Mouse (Mus musculus): ENCODE data around the gene Zfp329.
A peak's percentile ranks its signal among the peaks of the same experiment; 100 is the strongest.
"Not testable (repeated sequence)": the region's sequence is repeated elsewhere in the genome, so short reads cannot be mapped to it uniquely, and the experiment has no call there.

Gene Zfp329

DNA sequence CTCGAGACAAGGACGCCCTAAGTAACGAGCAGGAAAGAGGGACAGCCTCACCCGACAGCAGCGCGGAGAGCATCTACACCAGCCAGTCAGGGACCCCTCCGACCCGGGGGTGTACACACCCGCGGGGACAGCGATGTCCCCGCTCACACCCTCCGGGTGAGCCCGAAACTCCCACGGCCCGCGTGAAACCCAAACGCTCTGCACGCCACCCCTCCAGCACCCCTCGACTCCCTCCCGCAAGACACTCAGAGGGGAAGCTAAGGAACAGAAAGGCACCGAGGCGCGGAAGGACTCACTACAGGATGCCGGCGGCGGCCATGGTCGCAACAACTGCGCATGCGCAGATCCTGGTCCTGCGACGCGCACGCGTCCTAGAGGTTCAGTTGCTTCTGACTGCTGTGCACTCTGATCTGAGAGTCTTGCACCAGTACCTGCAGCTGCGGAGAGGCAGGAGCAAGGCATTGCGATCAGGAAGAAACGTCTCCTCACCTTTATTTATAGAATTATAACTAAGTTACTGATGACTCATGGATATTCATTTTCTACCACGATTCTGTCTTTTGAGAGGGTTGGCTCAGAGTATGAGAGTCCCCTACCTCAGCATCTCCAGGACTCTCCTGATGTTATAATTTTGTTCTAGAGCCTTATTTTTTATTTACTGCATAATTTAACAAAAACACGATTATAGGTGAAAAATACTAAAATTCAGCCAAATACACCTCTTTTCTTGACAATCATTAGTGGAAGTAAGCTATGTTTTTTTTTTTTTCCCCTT lies at the start of gene Zfp329:
Gene Zfp329, minus strand, starts transcription at position 338 of the 775 bp plus-strand sequence.
- peak; percentile 95 to 96 for DNase-seq (ENCODE audit: low spot score in 2 of 2)

- no peak for DNase-seq (ENCODE audit: low spot score in 2 of 2)
These were observed 17.1 kb upstream of the Zfp329 start for GRCm38 (mm10) chr7:12835779-12836178.

GRCm38 (mm10) chr7:12835193-12835671 lies 16.6 kb upstream of the Zfp329 start:
- DNase-seq (ENCODE audit: low spot score in 2 of 2) = peak; percentile 45 to 52

DNA sequence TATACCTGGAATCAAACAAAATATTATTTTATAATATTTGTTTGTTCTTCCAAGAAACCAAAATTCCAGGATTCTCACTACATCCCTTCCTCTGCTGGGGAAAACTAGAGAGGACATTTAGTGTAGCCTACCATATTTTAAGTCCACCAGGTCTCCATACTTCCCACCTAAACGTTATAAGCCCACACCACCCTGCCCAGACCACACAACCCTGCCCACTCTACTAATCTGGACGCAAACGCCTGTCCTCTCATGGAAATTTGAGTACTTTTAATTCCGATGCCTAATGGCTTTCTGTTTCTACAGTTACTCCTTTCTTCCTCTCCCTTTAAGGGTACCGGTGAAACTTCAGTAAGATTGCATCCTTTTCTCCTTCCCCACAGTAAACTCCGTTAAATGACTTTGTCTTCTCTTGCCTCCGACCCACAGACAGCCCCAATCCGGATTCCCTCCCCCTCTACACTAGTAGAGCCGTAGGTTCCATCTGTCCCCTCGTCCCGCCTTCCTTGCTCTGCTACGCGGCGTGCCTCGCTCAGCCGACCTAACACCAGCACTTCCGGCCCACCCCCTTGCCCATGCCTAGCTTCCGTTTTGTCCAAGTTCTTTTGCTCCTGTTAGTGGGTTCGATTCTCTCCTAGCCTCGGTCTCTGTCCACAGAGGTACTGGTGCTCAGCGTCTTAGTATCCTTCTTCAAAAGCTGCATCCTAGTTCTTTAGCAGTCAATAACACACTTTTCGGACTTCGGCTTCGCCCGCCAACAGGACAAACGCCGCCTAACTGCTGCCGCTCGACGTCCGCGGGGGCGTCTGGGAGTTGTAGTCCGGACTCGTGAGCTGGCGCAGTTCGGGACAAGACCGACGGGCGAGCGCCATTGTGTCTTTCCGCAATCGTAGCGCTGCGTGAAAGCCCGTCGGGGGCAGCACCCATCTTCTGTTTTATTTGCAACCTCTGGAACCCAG lies 15.8 kb upstream of the Zfp329 start, which contains the start of gene Zfp110:
Gene Zfp110, plus strand, starts transcription at position 600 of the 959 bp plus-strand sequence.
- peak; percentile 91 to 92 for DNase-seq (ENCODE audit: low spot score in 2 of 2)

DNA sequence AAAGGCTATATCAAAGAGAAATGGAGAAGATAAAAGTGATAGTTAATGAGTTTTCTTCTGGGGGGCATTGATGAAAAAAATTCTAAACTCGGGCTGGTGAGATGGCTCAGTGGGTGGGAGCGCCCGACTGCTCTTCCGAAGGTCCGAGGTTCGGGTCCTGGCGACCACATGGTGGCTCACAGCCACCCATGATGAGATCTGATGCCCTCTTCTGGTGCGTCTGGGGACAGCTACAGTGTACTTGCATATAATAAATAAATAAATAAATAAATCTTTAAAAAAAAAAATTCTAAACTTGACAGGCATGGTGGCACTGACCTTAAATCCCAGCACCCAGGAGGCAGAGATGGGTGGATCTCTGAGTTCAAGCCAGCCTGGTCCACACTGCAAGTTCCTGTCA lies 3.1 kb downstream of the Zfp329 start:
- no peak for DNase-seq (ENCODE audit: low spot score in 2 of 2)

DNA sequence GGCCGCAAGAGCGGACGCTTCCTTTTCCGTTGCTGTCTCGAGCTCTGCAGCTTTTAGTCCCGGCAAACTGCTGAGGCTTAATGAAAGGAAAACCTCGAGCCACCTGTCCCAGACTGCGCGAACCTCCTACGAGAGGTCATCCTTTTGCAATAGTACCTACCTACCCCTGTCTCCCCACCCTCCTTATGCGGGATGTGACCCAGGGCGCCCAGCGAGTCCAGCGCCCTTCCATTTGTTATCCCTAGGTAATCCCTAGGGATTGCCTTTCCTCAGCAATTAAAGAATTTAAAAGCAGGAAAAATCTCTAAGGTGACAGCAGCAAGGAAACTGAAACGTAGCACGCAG lies 15.0 kb downstream of the Zfp329 start:
- DNase-seq (ENCODE audit: low spot score in 2 of 2) = no peak

DNA sequence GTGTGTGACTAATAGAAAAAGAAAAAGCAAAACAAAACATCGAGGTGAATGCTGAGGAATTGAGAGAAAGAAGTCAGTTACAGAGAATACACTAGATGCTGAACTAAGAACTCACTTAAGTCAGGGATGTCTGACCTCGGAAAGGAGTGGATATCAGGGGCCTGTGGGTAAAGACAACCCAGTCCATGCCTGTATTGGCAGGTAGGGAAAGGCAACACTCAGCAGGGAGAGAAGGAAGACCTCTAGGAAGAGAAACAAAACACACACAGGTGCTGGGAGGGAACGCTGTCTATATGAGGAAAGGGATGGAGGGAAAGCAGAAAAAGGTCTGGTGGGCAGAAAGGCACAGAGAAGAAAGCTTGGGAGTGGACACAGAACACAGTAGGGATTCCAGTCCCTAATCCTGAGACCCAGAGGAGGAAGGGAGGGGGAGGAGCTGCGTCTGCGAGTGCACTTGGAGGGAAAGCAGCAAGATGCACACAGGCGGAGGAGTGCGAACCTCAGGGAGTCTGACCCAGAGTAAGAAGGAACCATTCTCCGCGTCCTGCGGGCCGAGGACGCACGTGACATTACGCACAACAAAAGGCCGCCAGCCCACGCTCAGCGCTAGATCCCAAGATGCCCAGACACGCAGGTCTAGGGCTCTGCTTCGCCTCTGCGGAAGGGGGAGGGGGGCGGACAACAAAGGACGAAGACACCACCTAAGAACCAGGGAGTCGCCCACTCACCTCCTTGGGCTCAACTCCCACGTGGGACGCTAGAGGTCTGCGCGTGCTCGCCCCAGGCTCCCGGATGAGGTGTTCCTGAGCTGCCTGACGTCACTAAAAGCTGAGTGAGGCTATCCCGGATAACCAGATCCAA lies 15.6 kb downstream of the Zfp329 start, which contains the start of gene Zscan18:
Gene Zscan18, minus strand, starts transcription at position 770 of the 861 bp plus-strand sequence.
- DNase-seq (ENCODE audit: low spot score in 2 of 2) = peak; percentile 90 to 93

DNA sequence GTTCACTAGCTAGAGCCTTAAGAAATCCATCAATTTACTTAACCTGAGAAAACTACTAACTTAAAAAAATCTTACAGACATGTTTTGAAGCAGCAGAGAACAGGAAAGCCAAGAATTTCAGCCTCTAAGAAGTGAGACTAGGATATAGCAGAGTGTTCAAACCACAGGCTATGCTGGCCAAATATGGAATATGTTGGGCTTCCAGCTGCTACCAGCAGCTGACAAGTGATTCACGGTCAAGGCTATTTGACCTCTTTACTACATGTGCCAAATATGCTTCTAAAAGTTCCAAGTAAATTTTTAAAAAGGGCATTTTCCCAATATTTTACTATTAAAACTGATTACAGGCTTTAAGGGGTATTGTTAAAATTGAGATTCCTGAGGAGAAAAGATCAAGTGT lies 19.1 kb downstream of the Zfp329 start:
- no peak for DNase-seq (ENCODE audit: low spot score in 2 of 2)

DNA sequence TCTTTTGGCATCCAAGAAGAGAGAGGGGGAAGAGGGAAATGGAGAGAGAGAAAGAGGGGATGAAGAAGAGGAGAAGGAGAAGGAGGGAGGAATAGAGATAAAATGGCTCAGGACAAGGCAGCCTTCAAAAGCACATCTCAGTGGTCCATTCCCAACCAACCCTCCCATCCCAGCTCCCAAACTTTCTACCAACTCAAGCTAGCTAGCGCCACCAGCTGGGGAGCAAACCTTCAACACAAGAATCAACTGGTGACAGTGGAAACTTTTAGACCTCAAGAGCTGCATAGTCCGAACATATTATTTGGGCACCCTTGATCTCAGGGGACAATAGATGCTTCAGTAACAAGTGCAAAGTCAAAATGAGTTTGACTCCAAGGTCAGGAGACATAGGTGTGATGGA lies 20.7 kb downstream of the Zfp329 start:
- no peak for DNase-seq (ENCODE audit: low spot score in 2 of 2)

DNA sequence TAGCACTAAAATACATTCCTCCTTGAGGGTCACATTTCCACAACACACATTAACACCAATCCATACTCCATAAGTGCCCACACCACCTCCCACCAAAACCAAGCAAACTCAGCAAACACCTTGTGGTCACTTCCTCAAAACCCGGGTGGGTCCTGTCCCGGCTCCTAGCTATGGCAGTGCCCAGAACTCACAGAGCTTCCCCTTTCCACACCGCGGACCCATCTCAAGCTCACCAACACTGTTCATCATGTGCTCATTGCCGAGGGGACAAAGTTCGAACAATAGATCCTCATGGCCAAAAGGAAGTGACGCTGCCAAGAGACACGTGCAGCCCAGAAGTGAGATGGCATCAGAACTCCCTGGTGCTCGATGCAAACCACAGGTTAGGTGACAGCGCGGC lies 26.0 kb downstream of the Zfp329 start:
- DNase-seq (ENCODE audit: low spot score in 2 of 2) = not testable (repeated sequence)

- DNase-seq (ENCODE audit: low spot score in 2 of 2) = no peak
These were observed 30.6 kb downstream of the Zfp329 start for GRCm38 (mm10) chr7:12788025-12788424.

DNA sequence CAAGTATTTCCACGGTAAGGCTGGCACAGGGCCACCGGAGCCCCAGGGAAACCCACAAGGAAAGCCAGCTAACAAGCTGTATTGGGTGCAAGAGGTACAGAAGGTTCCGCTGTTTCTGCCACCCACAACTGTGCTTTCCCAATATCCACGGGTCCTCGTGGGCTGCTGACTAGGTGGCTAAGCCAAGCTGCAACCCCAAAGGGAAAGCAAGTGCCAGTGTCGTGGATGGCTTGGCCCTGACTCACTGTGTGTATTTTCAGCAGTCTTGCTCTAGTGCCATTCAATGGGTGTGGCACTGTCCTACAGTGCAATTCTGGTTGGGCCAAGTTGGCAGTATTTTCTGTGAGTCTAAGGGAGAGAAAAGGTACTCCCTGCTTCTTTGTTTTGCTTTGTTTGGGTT lies 31.3 kb downstream of the Zfp329 start:
- DNase-seq (ENCODE audit: low spot score in 2 of 2) = no peak

DNA sequence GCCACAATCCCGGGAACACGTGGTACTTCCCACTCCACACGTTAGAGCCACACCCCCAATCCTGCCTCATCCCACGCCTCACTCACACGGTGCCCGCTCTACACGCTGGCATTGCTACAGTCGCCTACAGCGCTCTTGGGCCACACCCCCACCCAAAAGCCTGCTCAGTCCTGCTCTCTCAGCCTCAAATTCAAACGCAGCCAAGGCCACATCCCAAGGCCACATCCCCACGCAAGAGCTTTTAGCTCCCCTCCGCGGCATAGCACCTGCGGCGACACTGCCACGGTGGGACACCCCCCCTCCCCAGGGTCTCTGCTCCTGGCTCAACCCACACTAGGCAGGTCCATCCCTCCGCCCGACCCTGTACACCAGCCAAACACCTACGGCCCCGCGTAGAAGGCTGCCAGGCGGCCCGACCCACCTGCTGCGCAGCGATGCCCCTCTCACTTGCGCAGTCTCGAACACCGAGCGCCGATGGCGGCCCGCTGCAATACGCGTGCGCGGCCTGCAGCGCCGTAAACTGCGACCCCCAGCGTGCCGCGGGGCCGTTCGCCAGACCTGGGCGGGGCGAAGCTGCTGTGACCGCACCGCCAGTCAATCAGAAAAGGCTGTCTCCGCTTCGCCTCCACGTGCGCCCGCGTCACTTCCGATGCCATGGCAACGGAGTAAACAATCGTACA lies 38.4 kb downstream of the Zfp329 start:
- DNase-seq (ENCODE audit: low spot score in 2 of 2) = peak; percentile 95 to 96

DNA sequence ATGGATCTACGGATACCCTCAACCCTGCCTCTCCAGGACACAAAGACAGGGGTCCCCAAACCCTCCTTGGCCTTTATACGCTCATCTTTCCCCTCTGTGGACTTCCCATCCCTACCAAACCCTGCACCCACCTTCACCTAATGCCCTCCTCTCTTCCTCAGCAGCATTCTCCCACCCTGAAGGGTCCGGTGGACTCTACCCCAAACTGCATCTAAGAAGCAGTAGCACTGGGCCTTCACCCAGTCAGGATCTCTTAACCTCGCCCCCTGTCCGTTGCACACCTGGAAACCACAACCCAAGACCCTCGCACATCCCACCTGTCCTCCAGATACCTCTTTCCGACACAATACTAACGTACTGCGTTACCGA lies 38.9 kb downstream of the Zfp329 start:
- DNase-seq (ENCODE audit: low spot score in 2 of 2) = no peak

DNA sequence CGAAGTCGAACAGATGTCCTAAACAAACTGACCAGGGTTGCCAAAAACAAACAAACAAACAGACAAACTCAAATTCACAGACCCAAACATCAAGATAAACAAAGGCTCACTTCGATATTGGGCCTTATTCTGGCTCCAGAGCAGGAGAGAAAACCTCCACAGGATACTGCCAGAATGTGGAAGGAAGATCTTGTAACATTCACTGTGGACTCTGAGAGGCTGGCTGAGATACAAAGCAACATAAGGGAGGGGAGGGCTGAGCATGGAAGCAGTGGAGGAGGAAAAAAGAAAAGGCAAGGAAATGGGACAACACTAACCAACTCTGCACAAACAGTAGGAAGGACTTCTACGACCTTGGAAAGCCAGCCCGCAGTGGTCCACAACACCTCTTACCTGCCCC lies 39.5 kb downstream of the Zfp329 start:
- DNase-seq (ENCODE audit: low spot score in 2 of 2) = peak in 1 of 2 experiments; percentile 36

DNA sequence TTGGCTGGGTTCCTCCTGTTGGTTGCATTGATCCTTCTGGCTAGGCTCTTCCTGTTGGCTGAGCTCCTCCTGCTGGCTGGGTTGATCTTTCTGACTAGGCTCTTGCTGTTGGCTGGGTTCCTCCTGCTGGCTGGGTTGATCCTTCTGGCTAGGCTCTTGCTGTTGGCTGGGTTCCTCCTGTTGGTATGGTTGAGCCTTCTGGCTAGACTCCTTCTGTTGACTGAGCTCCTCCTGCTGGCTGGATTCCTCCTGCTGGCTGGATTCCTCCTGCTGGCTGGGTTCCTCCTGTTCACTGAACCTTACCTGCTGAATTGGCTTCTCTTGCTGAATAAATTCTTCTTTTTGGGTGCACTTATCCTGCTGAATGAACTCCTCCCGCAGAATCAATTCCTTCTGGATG lies 44.1 kb downstream of the Zfp329 start:
- peak; percentile 58 to 63 for DNase-seq (ENCODE audit: low spot score in 2 of 2)

DNA sequence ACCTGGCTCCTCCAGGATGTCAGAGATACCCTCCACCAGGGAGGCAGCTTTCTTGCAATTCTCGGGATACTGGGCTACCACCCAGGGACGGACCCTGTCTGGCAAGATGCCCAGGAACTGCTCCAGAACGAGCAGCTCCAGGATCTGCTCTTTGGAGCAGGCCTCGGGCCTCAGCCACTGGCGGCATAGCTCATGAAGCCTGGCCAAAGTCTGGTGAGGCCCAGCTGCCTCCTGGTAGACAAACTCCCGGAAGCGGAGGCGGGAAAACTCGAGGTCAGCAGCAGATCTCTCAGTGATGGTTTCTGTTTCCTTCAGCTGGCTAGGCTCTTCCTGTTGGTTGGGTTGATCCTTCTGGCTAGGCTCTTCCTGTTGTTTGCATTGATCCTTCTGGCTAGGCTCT lies 44.5 kb downstream of the Zfp329 start:
- DNase-seq (ENCODE audit: low spot score in 2 of 2) = no peak
